Mouse (Mus musculus): ENCODE data around the gene Chmp2a. TPM values are rescaled to one million over a fixed set of nuclear protein-coding genes. Genes with fewer than 3 reads are reported as not detected.

Gene Chmp2a
- polyA plus RNA-seq, 1 experiment from 2014 or later, result 121 TPM

- H3K4me3 ChIP-seq, result peak overlapping the region; percentile 45
- WGBS, result 53% methylated on average over 13 of the region's 13 CpGs
- H3K9me3 ChIP-seq, result no peaks in the 10 kb centered on the region
- no peak for ATAC-seq (ENCODE audit: insufficient number of reproducible peaks, insufficient read depth, low FRiP score, low TSS enrichment)
- H3K4me2 ChIP-seq (replicated peaks), result peak overlapping the region; percentile 71
- peak overlapping the region; percentile 85 for H3K27ac ChIP-seq
- no peaks in the 10 kb centered on the region for H3K27me3 ChIP-seq
- H3K36me3 ChIP-seq, result peaks cover 66% of the 10 kb centered on the region
- peaks cover 28% of the 10 kb centered on the region for H3K4me1 ChIP-seq
- H3K9ac ChIP-seq, result peak overlapping the region; percentile 58
Observed at GRCm38 (mm10) chr7:13033451-13034147, 1.0 kb downstream of the Chmp2a start.

GRCm38 (mm10) chr7:13032541-13032940 lies 2.1 kb downstream of the Chmp2a start:
- H3K27me3 ChIP-seq, result no peaks in the 10 kb centered on the region
- H3K36me3 ChIP-seq, result peaks cover 76% of the 10 kb centered on the region
- no peak overlapping the region for H3K4me2 ChIP-seq (replicated peaks)
- H3K9ac ChIP-seq, result no peak overlapping the region
- no peak overlapping the region for H3K27ac ChIP-seq
- ATAC-seq (ENCODE audit: insufficient number of reproducible peaks, insufficient read depth, low FRiP score, low TSS enrichment), result no peak
- peaks cover 28% of the 10 kb centered on the region for H3K4me1 ChIP-seq
- WGBS, result 90% methylated on average over 7 of the region's 7 CpGs
- no peak overlapping the region for H3K4me3 ChIP-seq
- H3K9me3 ChIP-seq, result no peaks in the 10 kb centered on the region

GRCm38 (mm10) chr7:13031983-13032382 lies 2.6 kb downstream of the Chmp2a start:
- WGBS, result 84% methylated on average over 2 of the region's 2 CpGs

GRCm38 (mm10) chr7:13031069-13031468 lies 3.5 kb downstream of the Chmp2a start:
- peaks cover 29% of the 10 kb centered on the region for H3K4me1 ChIP-seq
- H3K27ac ChIP-seq, result no peak overlapping the region
- no peaks in the 10 kb centered on the region for H3K27me3 ChIP-seq
- 75% methylated on average over 5 of the region's 5 CpGs for WGBS
- no peak overlapping the region for H3K9ac ChIP-seq
- ATAC-seq (ENCODE audit: insufficient number of reproducible peaks, insufficient read depth, low FRiP score, low TSS enrichment), result no peak
- peaks cover 87% of the 10 kb centered on the region for H3K36me3 ChIP-seq
- no peak overlapping the region for H3K4me3 ChIP-seq
- no peak overlapping the region for H3K4me2 ChIP-seq (replicated peaks)
- no peaks in the 10 kb centered on the region for H3K9me3 ChIP-seq

More at GRCm38 (mm10) chr7:13031983-13032382, 2.6 kb downstream of the Chmp2a start:
- no peak for ATAC-seq (ENCODE audit: insufficient number of reproducible peaks, insufficient read depth, low FRiP score, low TSS enrichment)
- Histone ChIP-seq H3K36me3 (peaks cover 82% of the 10 kb centered on the region), H3K9me3 (no peaks in the 10 kb centered on the region), H3K27ac (no peak overlapping the region), H3K4me1 (peaks cover 28% of the 10 kb centered on the region), H3K4me3 (no peak overlapping the region), H3K9ac (no peak overlapping the region), H3K4me2 (replicated peaks) (no peak overlapping the region), H3K27me3 (no peaks in the 10 kb centered on the region)

- Histone ChIP-seq H3K27me3 (no peaks in the 10 kb centered on the region), H3K4me1 (peaks cover 24% of the 10 kb centered on the region), H3K36me3 (peaks cover 81% of the 10 kb centered on the region), H3K9me3 (no peaks in the 10 kb centered on the region), H3K4me3 (no peak overlapping the region), H3K9ac (no peak overlapping the region), H3K27ac (no peak overlapping the region), H3K4me2 (replicated peaks) (no peak overlapping the region)
- no peak for ATAC-seq (ENCODE audit: insufficient number of reproducible peaks, insufficient read depth, low FRiP score, low TSS enrichment)
- WGBS, result 96% methylated on average over 4 of the region's 4 CpGs
Observed at GRCm38 (mm10) chr7:13028986-13029385, 5.6 kb downstream of the Chmp2a start.

GRCm38 (mm10) chr7:13025511-13026112 lies 9.0 kb downstream of the Chmp2a start:
- H3K9me3 ChIP-seq, result no peaks in the 10 kb centered on the region
- peaks cover 53% of the 10 kb centered on the region for H3K36me3 ChIP-seq
- peak overlapping the region; percentile 98 for H3K9ac ChIP-seq
- no peaks in the 10 kb centered on the region for H3K27me3 ChIP-seq
- peak overlapping the region; percentile 93 for H3K4me3 ChIP-seq
- H3K4me1 ChIP-seq, result peaks cover 15% of the 10 kb centered on the region
- peak overlapping the region; percentile 99 for H3K4me2 ChIP-seq (replicated peaks)
- WGBS, result 27% methylated on average over 4 of the region's 4 CpGs
- H3K27ac ChIP-seq, result peak overlapping the region; percentile 100
- ATAC-seq (ENCODE audit: insufficient number of reproducible peaks, insufficient read depth, low FRiP score, low TSS enrichment), result no peak

- peaks cover 45% of the 10 kb centered on the region for H3K36me3 ChIP-seq
- WGBS, result under 1% methylated on average over 28 of the region's 44 CpGs
- ATAC-seq (ENCODE audit: insufficient number of reproducible peaks, insufficient read depth, low FRiP score, low TSS enrichment), result peak; percentile 61
Observed at GRCm38 (mm10) chr7:13024805-13025204, 9.8 kb downstream of the Chmp2a start.

GRCm38 (mm10) chr7:13023928-13024731 lies 10.5 kb downstream of the Chmp2a start:
- Histone ChIP-seq H3K36me3 (peaks cover 38% of the 10 kb centered on the region), H3K4me2 (replicated peaks) (peak overlapping the region; percentile 99), H3K4me3 (peak overlapping the region; percentile 93), H3K27ac (peak overlapping the region; percentile 100), H3K4me1 (peaks cover 15% of the 10 kb centered on the region), H3K9ac (peak overlapping the region; percentile 98), H3K27me3 (no peaks in the 10 kb centered on the region), H3K9me3 (no peaks in the 10 kb centered on the region)
- peak; percentile 74 for ATAC-seq (ENCODE audit: insufficient number of reproducible peaks, insufficient read depth, low FRiP score, low TSS enrichment)
- under 1% methylated on average over 74 of the region's 95 CpGs for WGBS

More at GRCm38 (mm10) chr7:13024805-13025204, 9.8 kb downstream of the Chmp2a start:
- H3K4me1 ChIP-seq, result peaks cover 15% of the 10 kb centered on the region
- no peaks in the 10 kb centered on the region for H3K9me3 ChIP-seq
- H3K27ac ChIP-seq, result peak overlapping the region; percentile 100
- no peaks in the 10 kb centered on the region for H3K27me3 ChIP-seq
- peak overlapping the region; percentile 99 for H3K4me2 ChIP-seq (replicated peaks)
- H3K4me3 ChIP-seq, result peak overlapping the region; percentile 93
- H3K9ac ChIP-seq, result peak overlapping the region; percentile 98

GRCm38 (mm10) chr7:13022773-13023535 lies 11.7 kb downstream of the Chmp2a start:
- no peaks in the 10 kb centered on the region for H3K27me3 ChIP-seq
- peaks cover 26% of the 10 kb centered on the region for H3K36me3 ChIP-seq
- H3K9me3 ChIP-seq, result no peaks in the 10 kb centered on the region
- H3K4me2 ChIP-seq (replicated peaks), result peak overlapping the region; percentile 99
- H3K4me1 ChIP-seq, result peaks cover 15% of the 10 kb centered on the region
- peak overlapping the region; percentile 66 for H3K9ac ChIP-seq
- H3K27ac ChIP-seq, result peak overlapping the region; percentile 100
- peak; percentile 65 for ATAC-seq (ENCODE audit: insufficient number of reproducible peaks, insufficient read depth, low FRiP score, low TSS enrichment)
- WGBS, result 3% methylated on average over 31 of the region's 31 CpGs
- peak overlapping the region; percentile 93 for H3K4me3 ChIP-seq

- Histone ChIP-seq H3K27me3 (no peaks in the 10 kb centered on the region), H3K36me3 (no peaks in the 10 kb centered on the region), H3K27ac (no peak overlapping the region), H3K9me3 (no peaks in the 10 kb centered on the region), H3K4me2 (replicated peaks) (no peak overlapping the region), H3K9ac (no peak overlapping the region), H3K4me3 (no peak overlapping the region), H3K4me1 (peaks cover 5% of the 10 kb centered on the region; the same call in 1 of the 2 replicates)
- ATAC-seq (ENCODE audit: insufficient number of reproducible peaks, insufficient read depth, low FRiP score, low TSS enrichment), result no peak
- WGBS, result 82% methylated on average over 1 of the region's 1 CpGs
Observed at GRCm38 (mm10) chr7:13015217-13015616, 19.4 kb downstream of the Chmp2a start.

- no peak overlapping the region for H3K4me3 ChIP-seq
- H3K9ac ChIP-seq, result no peak overlapping the region
- peaks cover 6% of the 10 kb centered on the region; the same call in 1 of the 2 replicates for H3K4me1 ChIP-seq
- WGBS, result 34% methylated on average over 6 of the region's 6 CpGs
- H3K36me3 ChIP-seq, result no peaks in the 10 kb centered on the region
- ATAC-seq (ENCODE audit: insufficient number of reproducible peaks, insufficient read depth, low FRiP score, low TSS enrichment), result no peak
- no peak overlapping the region for H3K4me2 ChIP-seq (replicated peaks)
- H3K27me3 ChIP-seq, result no peaks in the 10 kb centered on the region
- H3K27ac ChIP-seq, result no peak overlapping the region
- no peaks in the 10 kb centered on the region for H3K9me3 ChIP-seq
Observed at GRCm38 (mm10) chr7:13014275-13014839, 20.2 kb downstream of the Chmp2a start.

All from embryonic facial prominence, embryonic 12.5 days (tissue).